Comparison of ENCODE assay signal across 26 mouse cellular contexts in genomic region chr3:28456842-28457241, GRCm38 (mm10).
DNase-seq lines count a peak whose midpoint lies in the region; ATAC-seq and TF ChIP-seq lines count a peak whose summit lies in the region.
"Had no signal": no experiment of that assay in that cellular context is flagged by ENCODE, and none has a peak within 500 bp of the region (broad histone marks: within the 10 kb centered on the region; RNA-seq: fewer than 3 reads in every experiment).

No protein-coding gene starts in this region.

- no peak for TF ChIP-seq CTCF in hindbrain, postnatal 0 days (IDR thresholded peaks at IDR 0.05; ENCODE audit: low read depth)

- H3K4me2 ChIP-seq in hindbrain, postnatal 0 days (ENCODE audit: low read depth, low read length), result no peak overlapping the region
- H3K4me2 ChIP-seq in hindbrain, embryonic 13.5 days, result no peak overlapping the region
- no peak overlapping the region for H3K4me2 ChIP-seq in embryonic facial prominence, embryonic 14.5 days (ENCODE audit: low read depth, low read length)
- H3K4me2 ChIP-seq: embryonic facial prominence, embryonic 15.5 days; heart, embryonic 12.5 days; liver, embryonic 13.5 days; midbrain, embryonic 12.5 days; neural tube, embryonic 13.5 days had no signal

- H3K9ac ChIP-seq in hindbrain, postnatal 0 days (replicated peaks; ENCODE audit: low read length), result no peak overlapping the region
- H3K9ac ChIP-seq in hindbrain, embryonic 13.5 days, result no peak overlapping the region; the same call in 1 of the 2 replicates
- H3K9ac ChIP-seq in embryonic facial prominence, embryonic 14.5 days (ENCODE audit: low read depth, low read length), result no peak overlapping the region
- H3K9ac ChIP-seq: embryonic facial prominence, embryonic 15.5 days; heart, embryonic 12.5 days; liver, embryonic 13.5 days; midbrain, embryonic 12.5 days; neural tube, embryonic 13.5 days had no signal

- no peaks in the 10 kb centered on the region for H3K9me3 ChIP-seq in hindbrain, postnatal 0 days (ENCODE audit: low read length)
- H3K9me3 ChIP-seq in hindbrain, embryonic 13.5 days, result no peaks in the 10 kb centered on the region
- H3K9me3 ChIP-seq in embryonic facial prominence, embryonic 14.5 days (ENCODE audit: control insufficient read depth, low read length), result no peaks in the 10 kb centered on the region
- H3K9me3 ChIP-seq: embryonic facial prominence, embryonic 15.5 days; heart, embryonic 12.5 days; hindbrain, embryonic 10.5 days; liver, embryonic 13.5 days; midbrain, embryonic 12.5 days; neural tube, embryonic 13.5 days had no signal

- H3K27ac ChIP-seq in hindbrain, postnatal 0 days, result peak overlapping the region; percentile 4; the same call in 1 of the 2 replicates
- H3K27ac ChIP-seq in hindbrain, embryonic 13.5 days, result no peak overlapping the region
- H3K27ac ChIP-seq in embryonic facial prominence, embryonic 14.5 days (replicated peaks; ENCODE audit: low read depth, low read length), result no peak overlapping the region
- H3K27ac ChIP-seq: embryonic facial prominence, embryonic 15.5 days; hindbrain, embryonic 10.5 days; left cerebral cortex, adult 2 months; liver, embryonic 13.5 days; midbrain, embryonic 12.5 days; neural tube, embryonic 13.5 days had no signal

- H3K4me3 ChIP-seq in hindbrain, postnatal 0 days (ENCODE audit: low read length), result no peak overlapping the region
- H3K4me3 ChIP-seq in hindbrain, embryonic 13.5 days, result no peak overlapping the region
- no peak overlapping the region for H3K4me3 ChIP-seq in embryonic facial prominence, embryonic 14.5 days (ENCODE audit: low read depth, low read length)
- H3K4me3 ChIP-seq: embryonic facial prominence, embryonic 15.5 days; heart, embryonic 12.5 days; hindbrain, embryonic 10.5 days; left cerebral cortex, adult 2 months; liver, embryonic 13.5 days; midbrain, embryonic 12.5 days; myocyte; neural tube, embryonic 13.5 days had no signal

- DNase-seq in cerebellum, postnatal 14 days, result peak; percentile 46 to 66
- no peak for DNase-seq in cerebellum, postnatal 4 days (ENCODE audit: low spot score in 2 of 2)
- DNase-seq in frontal cortex, postnatal 14 days (ENCODE audit: low spot score in 2 of 2), result no peak
- no peak for DNase-seq in hindbrain, postnatal 0 days (ENCODE audit: low spot score)
- peak; percentile 41 for DNase-seq in embryonic facial prominence, embryonic 14.5 days (ENCODE audit: low spot score)
- DNase-seq: adrenal gland, adult 8-10 months; B cell, adult 2 months; heart, postnatal 10 days; kidney, adult 18-20 months; kidney, postnatal 4 days; layer of hippocampus, adult 9-11 months; liver, embryonic 13.5 days; lung, adult 2 months; retina, postnatal 1 day; right cerebral cortex, postnatal 25 days had no signal

- H3K4me1 ChIP-seq in hindbrain, postnatal 0 days (ENCODE audit: insufficient read depth, low read length), result no peaks in the 10 kb centered on the region
- H3K4me1 ChIP-seq in hindbrain, embryonic 13.5 days (replicated peaks), result no peaks in the 10 kb centered on the region
- H3K4me1 ChIP-seq in embryonic facial prominence, embryonic 14.5 days (ENCODE audit: control insufficient read depth, insufficient read depth, low read length), result no peaks in the 10 kb centered on the region
- H3K4me1 ChIP-seq: embryonic facial prominence, embryonic 15.5 days; heart, embryonic 12.5 days; hindbrain, embryonic 10.5 days; liver, embryonic 13.5 days; midbrain, embryonic 12.5 days; neural tube, embryonic 13.5 days had no signal

- peak; percentile 49; the same call in 1 of the 2 replicates for ATAC-seq in frontal cortex, adult (ENCODE audit: low TSS enrichment)
- ATAC-seq in hindbrain, postnatal 0 days, result no peak
- ATAC-seq in hindbrain, embryonic 13.5 days (ENCODE audit: low FRiP score), result no peak
- 0 out of 2 replicates have a peak, but pooled peaks have one; percentile 30 for ATAC-seq in embryonic facial prominence, embryonic 14.5 days (ENCODE audit: low read depth)
- ATAC-seq in monocyte, adult 5-6 weeks (replicated peaks; ENCODE audit: insufficient number of reproducible peaks, low FRiP score, low TSS enrichment, poor library complexity, severe bottlenecking), result no peak
- ATAC-seq: inflammation-experienced regulatory T-cells, adult 6 months had no signal

- H3K27me3 ChIP-seq in hindbrain, postnatal 0 days (ENCODE audit: insufficient read depth, low read length), result no peaks in the 10 kb centered on the region
- H3K27me3 ChIP-seq in hindbrain, embryonic 13.5 days, result no peaks in the 10 kb centered on the region
- no peaks in the 10 kb centered on the region for H3K27me3 ChIP-seq in embryonic facial prominence, embryonic 14.5 days (replicated peaks; ENCODE audit: control insufficient read depth, insufficient read depth, low read length)
- H3K27me3 ChIP-seq: embryonic facial prominence, embryonic 15.5 days; heart, embryonic 12.5 days; liver, embryonic 13.5 days; midbrain, embryonic 12.5 days; neural tube, embryonic 13.5 days had no signal

- 65% methylated on average over 8 of the region's 8 CpGs for WGBS in hindbrain, postnatal 0 days
- WGBS in hindbrain, embryonic 13.5 days, result 80% methylated on average over 8 of the region's 8 CpGs
- WGBS in embryonic facial prominence, embryonic 14.5 days, result 50% methylated on average over 8 of the region's 8 CpGs

- H3K36me3 ChIP-seq in hindbrain, postnatal 0 days (ENCODE audit: insufficient read depth, low read length), result no peaks in the 10 kb centered on the region
- H3K36me3 ChIP-seq in hindbrain, embryonic 13.5 days, result no peaks in the 10 kb centered on the region
- H3K36me3 ChIP-seq in embryonic facial prominence, embryonic 14.5 days (ENCODE audit: control insufficient read depth, insufficient read depth, low read length), result no peaks in the 10 kb centered on the region
- H3K36me3 ChIP-seq: embryonic facial prominence, embryonic 15.5 days; heart, embryonic 12.5 days; hindbrain, embryonic 10.5 days; liver, embryonic 13.5 days; midbrain, embryonic 12.5 days; neural tube, embryonic 13.5 days had no signal

Comparison
In these comparisons a context has a peak if more than half of its experiments do, and no peak if none do; other contexts are left out.
1. DNase-seq: peak in cerebellum, postnatal 14 days (2 of 2) and embryonic facial prominence, embryonic 14.5 days (single experiment); none in cerebellum, postnatal 4 days (0 of 2), frontal cortex, postnatal 14 days (0 of 2) and hindbrain, postnatal 0 days (single experiment).
2. ATAC-seq: peak in frontal cortex, adult (single experiment) and embryonic facial prominence, embryonic 14.5 days (single experiment); none in hindbrain, postnatal 0 days (single experiment), hindbrain, embryonic 13.5 days (single experiment) and monocyte, adult 5-6 weeks (single experiment).